Mouse (Mus musculus) right cerebral cortex, adult 2 months (tissue): ENCODE results near the gene Sept6.

Experiments used
- DNase-seq, 2 experiments: peaks; one replicate each; pipeline ENCODE4 v3.0.0; 2021 to 2022; ENCODE audit warnings: low spot score in 2 of 2

Sept6 gene

DNA sequence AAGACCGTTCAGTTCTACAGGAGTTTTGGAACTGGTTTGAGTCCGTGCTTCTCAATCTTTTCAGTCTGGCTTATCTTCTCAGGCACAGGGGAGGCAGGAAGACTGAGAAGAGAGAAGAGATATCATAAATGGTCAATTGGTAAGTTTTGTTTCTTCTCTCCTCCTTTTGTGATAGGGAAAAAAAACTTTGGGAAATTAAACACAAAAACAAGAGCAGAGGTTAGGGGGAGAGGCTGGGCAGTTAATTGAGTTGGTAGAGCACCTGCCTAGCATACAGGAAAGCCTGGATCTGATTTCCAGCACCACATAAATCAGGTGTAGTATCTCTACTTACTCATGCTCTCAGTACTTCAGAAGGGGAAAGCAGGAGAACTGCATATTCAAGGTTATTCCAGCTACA lies at the start of gene Sept6:
TSS of gene Sept6 (minus strand) at position 101 of the 400 bp plus-strand sequence.
- no peak for DNase-seq

GRCm38 (mm10) chrX:37028378-37028777 lies 36.8 kb upstream of the Sept6 start:
- peak in 1 of 2 experiments; percentile 16 for DNase-seq

GRCm38 (mm10) chrX:37023652-37024309 lies 32.2 kb upstream of the Sept6 start:
- no peak for DNase-seq

- DNase-seq, result peak; percentile 64 to 76
Measured at GRCm38 (mm10) chrX:37022690-37023089, 31.1 kb upstream of the Sept6 start.

GRCm38 (mm10) chrX:37019045-37019444 lies 27.5 kb upstream of the Sept6 start:
- no peak for DNase-seq

GRCm38 (mm10) chrX:37018150-37018654 lies 26.6 kb upstream of the Sept6 start:
- no peak for DNase-seq

DNA sequence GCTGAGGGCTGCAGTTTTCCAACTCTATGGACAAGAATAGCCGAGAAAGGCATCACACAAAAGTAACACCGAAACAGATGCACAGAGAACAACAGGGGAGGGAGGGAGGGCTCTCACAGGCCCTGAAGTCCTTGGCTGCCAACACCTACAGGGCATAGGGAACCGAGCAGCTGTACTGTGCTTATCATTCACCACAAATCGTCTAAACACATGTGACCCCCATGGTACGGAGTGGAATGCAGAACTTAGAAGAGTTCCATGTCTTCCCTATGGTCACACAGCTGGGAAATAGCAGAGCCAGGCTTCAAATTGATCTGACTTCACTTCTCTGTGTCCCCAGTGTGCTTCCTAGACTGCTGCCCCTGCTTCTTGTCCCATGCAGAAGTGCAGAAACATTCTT lies 22.3 kb upstream of the Sept6 start:
- no peak for DNase-seq

GRCm38 (mm10) chrX:36991039-36991438 lies 555 bp downstream of the Sept6 start:
- DNase-seq, result no peak

GRCm38 (mm10) chrX:36989752-36990404 lies 1.7 kb downstream of the Sept6 start:
- DNase-seq, result peak in 1 of 2 experiments; percentile 8

GRCm38 (mm10) chrX:36989234-36989751 lies 2.3 kb downstream of the Sept6 start:
- DNase-seq, result peak; percentile 56 to 63

- DNase-seq, result peak in 1 of 2 experiments; percentile 10
Measured at GRCm38 (mm10) chrX:36988754-36989153, 2.8 kb downstream of the Sept6 start.

GRCm38 (mm10) chrX:36987851-36988250 lies 3.7 kb downstream of the Sept6 start:
- DNase-seq, result no peak

GRCm38 (mm10) chrX:36985041-36985440 lies 6.6 kb downstream of the Sept6 start:
- no peak for DNase-seq

DNA sequence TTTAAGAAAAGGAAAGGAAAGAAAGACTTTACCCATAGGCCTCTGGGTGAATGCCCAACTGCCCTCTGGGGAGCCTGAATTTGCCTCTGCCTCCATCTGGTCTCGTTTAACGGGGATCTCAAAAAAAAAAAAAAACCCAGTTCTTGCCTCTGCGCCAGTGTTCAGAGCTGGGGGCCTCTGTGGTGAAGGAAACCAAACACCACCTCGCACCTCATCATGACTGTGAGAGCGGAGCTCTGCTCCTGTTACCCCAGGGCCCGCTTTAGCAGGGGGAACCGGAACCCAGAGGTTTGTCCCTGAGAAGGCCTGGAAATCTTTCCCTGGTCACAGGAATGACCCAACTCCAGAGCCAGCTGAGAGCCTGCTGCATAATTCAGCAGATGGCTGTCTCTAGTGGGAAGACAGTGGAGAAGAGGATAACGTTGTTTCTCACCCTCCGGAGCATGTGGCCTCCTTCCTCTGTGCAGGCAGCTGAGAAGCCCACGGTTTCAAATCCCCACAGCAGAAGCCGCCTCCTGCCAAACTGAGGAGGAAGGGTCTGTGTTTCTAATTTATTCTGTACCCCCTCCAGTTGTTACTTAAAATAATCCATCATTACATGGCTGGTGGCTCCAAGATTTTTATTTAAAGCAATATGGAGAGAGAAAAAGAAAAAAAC lies 7.8 kb downstream of the Sept6 start:
- DNase-seq, result peak; percentile 49 to 53

GRCm38 (mm10) chrX:36982892-36983653 lies 8.5 kb downstream of the Sept6 start:
- no peak for DNase-seq

DNA sequence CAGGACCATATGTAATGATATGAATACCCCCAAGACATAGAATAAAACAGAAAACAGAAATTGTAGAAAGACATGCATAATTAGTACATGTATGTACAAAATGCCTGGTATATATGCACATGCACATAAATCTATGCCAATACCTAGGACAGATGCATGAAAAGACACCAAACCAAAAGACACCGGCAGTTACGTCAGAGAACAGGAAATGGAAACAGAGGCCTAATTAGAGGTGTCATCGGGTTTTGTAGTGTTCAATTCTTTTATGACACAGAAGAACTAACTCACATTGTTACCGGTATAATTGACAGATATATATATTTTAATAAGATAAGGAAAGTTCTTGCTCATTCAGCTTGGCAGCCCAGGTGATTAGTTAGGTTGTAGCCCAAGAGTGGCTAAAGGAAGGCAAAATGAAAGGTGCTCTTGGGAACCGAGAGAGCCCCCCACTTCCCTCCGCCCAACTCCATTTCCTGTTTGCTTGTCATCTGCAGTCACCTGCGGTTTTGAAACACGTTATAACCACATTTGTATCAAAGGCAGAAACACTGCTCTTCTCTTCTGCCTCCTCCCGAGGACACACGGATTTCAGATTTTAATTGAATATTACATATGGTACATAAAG lies 10.9 kb downstream of the Sept6 start:
- DNase-seq, result no peak

- DNase-seq, result no peak
Measured at GRCm38 (mm10) chrX:36977863-36978262, 13.7 kb downstream of the Sept6 start.

GRCm38 (mm10) chrX:36976980-36977379 lies 14.6 kb downstream of the Sept6 start:
- peak in 1 of 2 experiments; percentile 17 for DNase-seq

DNA sequence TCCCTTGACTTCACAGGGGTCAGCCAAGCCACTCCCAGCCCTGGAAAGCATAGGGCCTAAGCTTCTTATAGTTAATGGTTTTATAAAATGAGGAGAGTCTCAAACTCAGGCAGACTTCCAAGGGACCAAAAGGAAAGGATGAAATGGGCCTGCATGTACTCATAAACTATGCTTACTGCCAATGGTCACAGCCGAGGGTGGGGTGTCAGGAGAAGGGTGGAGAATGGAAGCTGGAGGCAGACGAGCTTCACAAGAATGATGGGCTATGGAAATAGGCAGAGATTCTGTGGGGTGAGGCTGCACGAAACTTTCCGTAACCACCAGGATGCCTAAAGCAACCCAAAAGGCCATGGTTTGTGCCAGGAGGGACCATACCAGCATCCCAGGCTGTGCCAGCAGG lies 15.3 kb downstream of the Sept6 start:
- DNase-seq, result no peak

- peak in 1 of 2 experiments; percentile 13 for DNase-seq
Measured at GRCm38 (mm10) chrX:36974905-36975304, 16.7 kb downstream of the Sept6 start.

GRCm38 (mm10) chrX:36972951-36973471 lies 18.6 kb downstream of the Sept6 start:
- DNase-seq, result no peak
